Mouse (Mus musculus) heart, embryonic 15.5 days (tissue): ENCODE data around the gene Ppm1e. TPM values are rescaled to one million over a fixed set of nuclear protein-coding genes. Genes with fewer than 3 reads are reported as not detected.
"Not testable (repeated sequence)": the region's sequence is repeated elsewhere in the genome, so short reads cannot be mapped to it uniquely, and the experiment has no call there.

ENCODE experiments used
- ATAC-seq: fragments of 200-750 bp; cut with Nextera tagmentation; replicated peaks from 2 replicates; pipeline ENCODE4 v1.8.0; 2017; ENCODE audit warnings: low read depth, moderate TSS enrichment; ENCODE audit not compliant: insufficient number of reproducible peaks, insufficient read depth, low FRiP score
- H3K27ac ChIP-seq: fragments of 300-500 bp; sonication (generic); 2 replicates; pipeline ENCODE4 v1.5.1; 2015; ENCODE audit warnings: mild to moderate bottlenecking, inconsistent platforms
- H3K27me3 ChIP-seq: fragments of 300-500 bp; sonication (generic); 2 replicates; pipeline ENCODE4 v1.6.1; 2015; ENCODE audit warnings: inconsistent platforms
- H3K36me3 ChIP-seq: fragments of 300-500 bp; sonication (generic); 2 replicates; pipeline ENCODE4 v1.6.1; 2015; ENCODE audit warnings: mild to moderate bottlenecking, inconsistent platforms
- H3K4me1 ChIP-seq: fragments of 300-500 bp; sonication (generic); replicated peaks from 2 replicates; pipeline ENCODE4 v1.6.1; 2015; ENCODE audit warnings: inconsistent platforms
- H3K4me2 ChIP-seq: fragments of 300-500 bp; sonication (generic); 2 replicates; pipeline ENCODE4 v1.6.1; 2015; ENCODE audit warnings: inconsistent platforms, mild to moderate bottlenecking, moderate library complexity
- H3K4me3 ChIP-seq: fragments of 300-500 bp; sonication (generic); 2 replicates; pipeline ENCODE4 v1.5.1; 2015; ENCODE audit warnings: mild to moderate bottlenecking, inconsistent platforms
- H3K9ac ChIP-seq: fragments of 300-500 bp; sonication (generic); 2 replicates; pipeline ENCODE4 v1.6.1; 2015; ENCODE audit warnings: mild to moderate bottlenecking, inconsistent platforms
- H3K9me3 ChIP-seq: fragments of 300-500 bp; sonication (generic); replicated peaks from 2 replicates; pipeline ENCODE4 v1.6.1; 2016; ENCODE audit warnings: inconsistent platforms
- WGBS: fragments of 180-500 bp; shearing (Covaris S2); methylation state at CpG from one replicate; pipeline ENCODE4 v1.1.7; 2015; ENCODE audit warnings: mixed read lengths; 5-methylcytosine and 5-hydroxymethylcytosine counted together
- polyA plus RNA-seq: library from polyadenylated mRNA; unstranded; fragments of >200 nt; fragmentation: Nextera tagmentation; extraction: Ambion mirVana; gene quantifications from 2 replicates; pipeline ENCODE4 v1.2.1, GENCODE M21; 2015

Gene Ppm1e
- polyA plus RNA-seq, 1 experiment from 2014 or later, result 6.2 TPM

GRCm38 (mm10) chr11:87271479-87271878, 87.3 kb downstream of the Ppm1e start:
- no peaks in the 10 kb centered on the region for H3K36me3 ChIP-seq
- no peak overlapping the region for H3K4me3 ChIP-seq
- no peak overlapping the region for H3K4me2 ChIP-seq
- 90% methylated on average over 1 of the region's 1 CpGs for WGBS
- ATAC-seq, result no peak
- H3K27ac ChIP-seq, result no peak overlapping the region
- peaks cover 8% of the 10 kb centered on the region for H3K4me1 ChIP-seq
- no peaks in the 10 kb centered on the region for H3K27me3 ChIP-seq
- no peaks in the 10 kb centered on the region for H3K9me3 ChIP-seq
- no peak overlapping the region for H3K9ac ChIP-seq

DNA sequence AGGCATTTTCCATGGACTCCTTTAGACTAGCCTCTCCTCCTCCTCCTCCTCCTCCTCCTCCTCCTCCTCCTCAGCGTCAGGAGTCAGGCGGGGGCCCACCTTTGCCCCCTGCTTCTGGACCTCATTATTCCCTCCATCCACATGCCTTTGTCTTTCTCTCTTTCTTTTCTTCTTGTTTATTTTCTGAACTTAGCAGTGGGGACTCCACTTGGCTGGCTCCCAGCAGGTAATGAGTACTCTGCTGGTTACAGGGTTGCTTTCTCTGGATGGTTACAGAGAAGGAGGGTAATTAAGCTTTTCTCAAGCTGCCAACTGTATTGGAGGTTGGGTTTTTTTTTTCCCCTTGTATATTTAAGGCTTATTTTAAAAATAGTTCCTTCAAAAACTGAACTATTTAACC, 87.9 kb downstream of the Ppm1e start:
- H3K9ac ChIP-seq, result no peak overlapping the region
- no peaks in the 10 kb centered on the region for H3K36me3 ChIP-seq
- ATAC-seq, result no peak
- no peak overlapping the region for H3K4me3 ChIP-seq
- 51% methylated on average over 2 of the region's 2 CpGs for WGBS
- no peaks in the 10 kb centered on the region for H3K27me3 ChIP-seq
- H3K4me1 ChIP-seq, result peaks cover 4% of the 10 kb centered on the region; the same call in 1 of the 2 replicates
- no peaks in the 10 kb centered on the region for H3K9me3 ChIP-seq
- no peak overlapping the region for H3K4me2 ChIP-seq
- no peak overlapping the region for H3K27ac ChIP-seq

GRCm38 (mm10) chr11:87270446-87270845, 88.4 kb downstream of the Ppm1e start:
- no peaks in the 10 kb centered on the region for H3K9me3 ChIP-seq
- no peak for ATAC-seq
- no peak overlapping the region for H3K27ac ChIP-seq
- H3K9ac ChIP-seq, result no peak overlapping the region
- H3K4me2 ChIP-seq, result no peak overlapping the region
- H3K4me3 ChIP-seq, result no peak overlapping the region
- H3K36me3 ChIP-seq, result no peaks in the 10 kb centered on the region
- H3K27me3 ChIP-seq, result no peaks in the 10 kb centered on the region
- 67% methylated on average over 4 of the region's 4 CpGs for WGBS
- H3K4me1 ChIP-seq, result peaks cover 1% of the 10 kb centered on the region; the same call in 1 of the 2 replicates

DNA sequence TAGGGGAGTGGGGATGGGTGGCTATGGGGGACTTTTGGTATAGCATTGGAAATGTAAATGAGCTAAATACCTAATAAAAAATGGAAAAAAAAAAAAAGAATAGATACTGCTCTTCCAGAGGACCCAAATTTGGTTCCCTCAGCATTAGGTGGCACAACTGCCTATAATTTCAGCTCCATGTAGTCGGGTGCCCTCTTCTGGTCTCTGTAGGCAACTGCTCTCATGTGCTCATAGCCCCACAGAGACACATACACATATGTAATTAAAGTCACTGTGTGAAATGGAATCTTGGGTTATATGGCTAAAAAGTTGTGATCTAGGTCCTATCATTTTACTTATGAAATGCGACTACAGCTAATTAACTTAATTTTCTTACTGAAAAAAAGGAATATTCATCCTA, 90.0 kb downstream of the Ppm1e start:
- Histone ChIP-seq H3K4me1 (no peaks in the 10 kb centered on the region), H3K9ac (no peak overlapping the region), H3K9me3 (no peaks in the 10 kb centered on the region), H3K4me2 (no peak overlapping the region), H3K27ac (no peak overlapping the region), H3K4me3 (no peak overlapping the region), H3K27me3 (no peaks in the 10 kb centered on the region), H3K36me3 (no peaks in the 10 kb centered on the region)
- 75% methylated on average over 2 of the region's 2 CpGs for WGBS
- no peak for ATAC-seq

- Histone ChIP-seq H3K4me1 (no peaks in the 10 kb centered on the region), H3K27ac (no peak overlapping the region), H3K4me3 (no peak overlapping the region), H3K36me3 (no peaks in the 10 kb centered on the region), H3K27me3 (no peaks in the 10 kb centered on the region), H3K9ac (no peak overlapping the region), H3K4me2 (no peak overlapping the region), H3K9me3 (no peaks in the 10 kb centered on the region)
- ATAC-seq, result no peak
- WGBS, result 73% methylated on average over 4 of the region's 4 CpGs
Measured at GRCm38 (mm10) chr11:87266246-87266645, 92.6 kb downstream of the Ppm1e start.

- H3K9ac ChIP-seq, result no peak overlapping the region
- H3K4me2 ChIP-seq, result no peak overlapping the region
- no peak overlapping the region for H3K27ac ChIP-seq
- no peak for ATAC-seq
- no peak overlapping the region for H3K4me3 ChIP-seq
- no peaks in the 10 kb centered on the region for H3K36me3 ChIP-seq
- 36% methylated on average over 7 of the region's 7 CpGs for WGBS
- H3K27me3 ChIP-seq, result no peaks in the 10 kb centered on the region
- H3K9me3 ChIP-seq, result no peaks in the 10 kb centered on the region
- H3K4me1 ChIP-seq, result peaks cover 5% of the 10 kb centered on the region; the same call in 1 of the 2 replicates
Measured at GRCm38 (mm10) chr11:87263946-87264345, 94.9 kb downstream of the Ppm1e start.

DNA sequence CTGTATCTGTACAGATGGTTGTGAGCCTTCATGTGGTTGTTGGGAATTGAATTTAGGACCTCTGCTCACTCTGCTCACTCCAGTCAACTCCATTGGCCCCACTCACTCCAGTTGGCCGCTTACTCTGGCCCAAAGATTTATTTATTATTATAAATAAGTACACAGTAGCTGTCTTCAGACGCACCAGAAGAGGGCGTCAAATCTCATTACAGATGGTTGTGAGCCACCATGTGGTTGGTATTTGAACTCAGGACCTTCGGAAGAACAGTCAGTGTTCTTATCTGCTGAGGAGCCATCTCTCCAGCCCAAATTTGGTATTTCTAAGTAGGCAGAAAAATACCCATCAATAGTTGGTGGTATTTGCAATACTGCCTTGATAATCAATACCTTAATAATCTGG, 97.1 kb downstream of the Ppm1e start:
- ATAC-seq, H3K4me3 ChIP-seq, H3K36me3 ChIP-seq, H3K9me3 ChIP-seq, H3K9ac ChIP-seq, H3K27me3 ChIP-seq, H3K4me2 ChIP-seq, H3K4me1 ChIP-seq, H3K27ac ChIP-seq: not testable (repeated sequence)
- 64% methylated on average over 4 of the region's 4 CpGs for WGBS

GRCm38 (mm10) chr11:87259792-87260191, 99.0 kb downstream of the Ppm1e start:
- 65% methylated on average over 10 of the region's 10 CpGs for WGBS
- Histone ChIP-seq H3K27ac (no peak overlapping the region), H3K36me3 (no peaks in the 10 kb centered on the region), H3K9ac (no peak overlapping the region), H3K9me3 (no peaks in the 10 kb centered on the region), H3K27me3 (no peaks in the 10 kb centered on the region), H3K4me2 (peak overlapping the region; percentile 22; the same call in 1 of the 2 replicates), H3K4me1 (peaks cover 5% of the 10 kb centered on the region; the same call in 1 of the 2 replicates), H3K4me3 (no peak overlapping the region)
- no peak for ATAC-seq

DNA sequence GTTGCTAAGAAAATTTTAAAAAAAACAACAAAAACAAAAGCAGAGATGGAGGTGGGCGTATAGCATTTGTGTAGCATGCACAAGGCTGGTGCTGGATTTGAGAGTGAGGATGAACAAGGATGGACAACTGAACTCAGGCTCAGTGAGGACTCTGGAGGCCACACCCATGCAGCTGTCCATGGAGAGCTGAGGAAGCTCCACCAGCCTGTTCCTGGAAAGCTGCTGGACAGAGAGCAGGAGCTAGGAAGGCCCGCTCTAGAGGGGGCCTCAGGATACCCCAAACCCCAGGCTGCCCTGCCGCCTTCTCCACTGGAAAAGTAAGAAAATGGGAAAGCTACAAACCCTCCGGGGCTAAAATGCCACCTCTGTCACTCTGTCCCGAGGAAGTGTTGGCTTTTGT, 101.5 kb downstream of the Ppm1e start:
- no peak overlapping the region for H3K9ac ChIP-seq
- H3K4me3 ChIP-seq, result no peak overlapping the region
- no peaks in the 10 kb centered on the region for H3K9me3 ChIP-seq
- no peak for ATAC-seq
- no peaks in the 10 kb centered on the region for H3K36me3 ChIP-seq
- peaks cover 5% of the 10 kb centered on the region; the same call in 1 of the 2 replicates for H3K4me1 ChIP-seq
- H3K27me3 ChIP-seq, result no peaks in the 10 kb centered on the region
- H3K4me2 ChIP-seq, result no peak overlapping the region
- 83% methylated on average over 5 of the region's 5 CpGs for WGBS
- H3K27ac ChIP-seq, result no peak overlapping the region

- H3K27me3 ChIP-seq, result no peaks in the 10 kb centered on the region
- no peaks in the 10 kb centered on the region for H3K36me3 ChIP-seq
- no peak overlapping the region for H3K27ac ChIP-seq
- no peaks in the 10 kb centered on the region for H3K9me3 ChIP-seq
- H3K9ac ChIP-seq, result no peak overlapping the region
- WGBS, result 51% methylated on average over 5 of the region's 5 CpGs
- peaks cover 7% of the 10 kb centered on the region; the same call in 1 of the 2 replicates for H3K4me1 ChIP-seq
- no peak overlapping the region for H3K4me3 ChIP-seq
- no peak overlapping the region for H3K4me2 ChIP-seq
- ATAC-seq, result no peak
Measured at GRCm38 (mm10) chr11:87254149-87254548, 104.7 kb downstream of the Ppm1e start.

- no peaks in the 10 kb centered on the region for H3K27me3 ChIP-seq
- H3K9me3 ChIP-seq, result no peaks in the 10 kb centered on the region
- no peak overlapping the region for H3K4me3 ChIP-seq
- H3K36me3 ChIP-seq, result no peaks in the 10 kb centered on the region
- 86% methylated on average over 6 of the region's 6 CpGs for WGBS
- ATAC-seq, result no peak
- H3K4me2 ChIP-seq, result no peak overlapping the region
- H3K4me1 ChIP-seq, result peaks cover 7% of the 10 kb centered on the region; the same call in 1 of the 2 replicates
- no peak overlapping the region for H3K9ac ChIP-seq
- H3K27ac ChIP-seq, result no peak overlapping the region
Measured at GRCm38 (mm10) chr11:87253294-87253693, 105.5 kb downstream of the Ppm1e start.

GRCm38 (mm10) chr11:87250132-87250531, 108.7 kb downstream of the Ppm1e start:
- Histone ChIP-seq H3K27ac (no peak overlapping the region), H3K9me3 (no peaks in the 10 kb centered on the region), H3K4me2 (no peak overlapping the region), H3K36me3 (no peaks in the 10 kb centered on the region), H3K4me3 (no peak overlapping the region), H3K9ac (no peak overlapping the region), H3K27me3 (no peaks in the 10 kb centered on the region), H3K4me1 (peaks cover 25% of the 10 kb centered on the region)
- WGBS, result 74% methylated on average over 6 of the region's 6 CpGs
- ATAC-seq, result no peak
